Mouse (Mus musculus) lung, postnatal 0 days (tissue): ENCODE results near the gene Adgrg3.

ENCODE experiments used
- CTCF ChIP-seq: IDR thresholded peaks from 2 replicates; pipeline ENCODE4 v1.5.1; 2016; ENCODE audit warnings: antibody characterized with exemption, mild to moderate bottlenecking
- EP300 ChIP-seq: IDR thresholded peaks from 2 replicates; pipeline ENCODE4 v1.6.1; 2016; ENCODE audit warnings: antibody characterized with exemption, mild to moderate bottlenecking, control low read depth

DNA sequence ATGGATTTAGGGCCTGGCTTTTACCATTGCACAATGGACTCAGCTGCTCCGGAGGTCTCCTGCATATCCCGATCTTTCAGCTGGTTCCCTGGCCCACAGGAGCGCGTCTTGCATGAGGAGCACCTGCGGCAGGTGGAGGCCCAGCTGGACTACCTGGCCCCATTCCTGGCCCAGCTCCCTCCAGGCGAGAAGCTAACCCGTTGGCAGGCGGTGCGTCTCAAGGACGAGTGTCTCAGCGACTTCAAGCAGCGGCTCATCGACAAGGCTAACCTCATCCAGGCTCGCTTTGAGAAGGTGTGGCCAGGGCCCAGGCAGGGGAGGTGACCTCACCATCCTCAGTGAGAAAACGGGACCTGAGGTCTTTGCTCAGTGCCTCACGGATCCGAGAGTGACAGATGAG lies 58.7 kb downstream of the Adgrg3 start:
- no peak for TF ChIP-seq EP300
- TF ChIP-seq CTCF: no peak
